Comparison of ENCODE assay signal across 27 mouse cellular contexts in the genomic region with DNA sequence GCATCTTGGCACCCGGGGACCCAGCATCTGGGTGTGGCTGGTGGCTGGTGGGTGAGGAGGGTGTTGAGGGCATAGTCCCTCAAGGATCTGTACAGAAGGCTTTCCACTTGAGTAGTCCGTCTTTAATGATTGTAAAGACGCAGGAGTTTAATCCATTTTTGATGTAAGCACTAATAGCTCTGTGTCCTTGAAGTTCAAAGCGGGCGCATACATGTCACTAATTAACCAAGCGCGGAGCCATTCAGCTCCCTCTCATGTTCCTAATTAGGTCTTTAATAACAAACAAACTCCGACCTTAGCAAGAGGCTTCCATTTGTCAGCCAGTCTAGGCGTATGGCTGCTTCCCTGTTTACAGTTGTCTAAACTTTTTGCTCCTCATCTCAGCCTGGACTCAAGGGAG.
DNase-seq lines count a peak whose midpoint lies in the region; ATAC-seq lines count a peak whose summit lies in the region.
"Had no signal": no experiment of that assay in that cellular context is flagged by ENCODE, and none has a peak within 500 bp of the region (broad histone marks: within the 10 kb centered on the region; RNA-seq: fewer than 3 reads in every experiment).

No protein-coding gene starts in this region.

- ATAC-seq in forebrain, embryonic 14.5 days: no peak
- ATAC-seq in forebrain, embryonic 12.5 days (ENCODE audit: low FRiP score): no peak
- ATAC-seq in midbrain, embryonic 13.5 days: no peak
- ATAC-seq in midbrain, embryonic 16.5 days: no peak
- ATAC-seq: activated CD4-positive, CD25-positive, alpha-beta regulatory T cell, adult 4 months; forebrain, postnatal 0 days; intestine, embryonic 16.5 days; lung, postnatal 0 days had no signal

- 17% methylated on average over 9 of the region's 9 CpGs for WGBS in forebrain, embryonic 14.5 days
- 53% methylated on average over 9 of the region's 9 CpGs for WGBS in forebrain, embryonic 12.5 days
- 75% methylated on average over 9 of the region's 9 CpGs for WGBS in midbrain, embryonic 13.5 days
- WGBS in midbrain, embryonic 16.5 days: 63% methylated on average over 9 of the region's 9 CpGs

- peak; percentile 66 for DNase-seq in forebrain, embryonic 14.5 days (ENCODE audit: low spot score)
- peak; percentile 42 for DNase-seq in kidney, adult 11 months
- DNase-seq in kidney, postnatal 10 days: no peak
- peak; percentile 30 for DNase-seq in kidney, postnatal 14 days
- no peak for DNase-seq in frontal cortex, adult 2 months (ENCODE audit: extremely low spot score in 1 of 2, low spot score in 1 of 2)
- DNase-seq: adrenal gland, adult 8-10 months; cerebellum, adult 9-10 months; cerebellum, postnatal 36 days; forebrain, postnatal 0 days; gastrocnemius, postnatal 10 days; heart, postnatal 14 days; liver, embryonic 13.5 days; lung, adult 18-20 months; lung, postnatal 4 days; right cerebral cortex, postnatal 25 days had no signal

- no peak overlapping the region for H3K4me3 ChIP-seq in forebrain, embryonic 14.5 days (ENCODE audit: low read depth, low read length)
- H3K4me3 ChIP-seq in forebrain, embryonic 12.5 days (replicated peaks): no peak overlapping the region
- H3K4me3 ChIP-seq in midbrain, embryonic 13.5 days (replicated peaks): no peak overlapping the region
- H3K4me3 ChIP-seq in midbrain, embryonic 16.5 days (ENCODE audit: low read depth, low read length): no peak overlapping the region
- H3K4me3 ChIP-seq: limb, embryonic 10.5 days; limb, embryonic 15.5 days; liver, embryonic 13.5 days; megakaryocyte, embryonic 14.5 days; neural tube, embryonic 13.5 days; stomach, embryonic 15.5 days had no signal

- no peak overlapping the region; the same call in 1 of the 2 replicates for H3K27ac ChIP-seq in forebrain, embryonic 14.5 days (ENCODE audit: low read depth, low read length)
- H3K27ac ChIP-seq in forebrain, embryonic 12.5 days: no peak overlapping the region
- 0 out of 2 replicates have a peak overlapping the region, but pooled peaks have one; percentile 93 for H3K27ac ChIP-seq in midbrain, embryonic 13.5 days
- no peak overlapping the region for H3K27ac ChIP-seq in midbrain, embryonic 16.5 days (ENCODE audit: low read length)
- H3K27ac ChIP-seq: limb, embryonic 10.5 days; limb, embryonic 15.5 days; liver, embryonic 13.5 days; stomach, embryonic 15.5 days had no signal

- H3K27me3 ChIP-seq in forebrain, embryonic 14.5 days (replicated peaks; ENCODE audit: control insufficient read depth, insufficient read depth, low read length): no peaks in the 10 kb centered on the region
- H3K27me3 ChIP-seq in forebrain, embryonic 12.5 days: peaks cover 4% of the 10 kb centered on the region; the same call in 1 of the 2 replicates
- no peaks in the 10 kb centered on the region for H3K27me3 ChIP-seq in midbrain, embryonic 13.5 days
- no peaks in the 10 kb centered on the region for H3K27me3 ChIP-seq in midbrain, embryonic 16.5 days (ENCODE audit: control insufficient read depth, insufficient read depth, low read depth, low read length)
- H3K27me3 ChIP-seq: CH12.LX; limb, embryonic 15.5 days; liver, embryonic 13.5 days; megakaryocyte, embryonic 14.5 days; neural tube, embryonic 13.5 days; stomach, embryonic 15.5 days had no signal

- peaks cover 22% of the 10 kb centered on the region for H3K36me3 ChIP-seq in forebrain, embryonic 14.5 days (ENCODE audit: control insufficient read depth, insufficient read depth, low read length)
- peaks cover 28% of the 10 kb centered on the region for H3K36me3 ChIP-seq in forebrain, embryonic 12.5 days (replicated peaks)
- H3K36me3 ChIP-seq in midbrain, embryonic 13.5 days: peaks cover 24% of the 10 kb centered on the region
- no peaks in the 10 kb centered on the region for H3K36me3 ChIP-seq in midbrain, embryonic 16.5 days (ENCODE audit: control insufficient read depth, insufficient read depth, low read length)
- H3K36me3 ChIP-seq: limb, embryonic 15.5 days; liver, embryonic 13.5 days; stomach, embryonic 15.5 days had no signal

- peaks cover 37% of the 10 kb centered on the region for H3K4me1 ChIP-seq in forebrain, embryonic 14.5 days (ENCODE audit: control insufficient read depth, insufficient read depth, low read length)
- H3K4me1 ChIP-seq in forebrain, embryonic 12.5 days: peaks cover 68% of the 10 kb centered on the region
- H3K4me1 ChIP-seq in midbrain, embryonic 13.5 days (replicated peaks): peaks cover 84% of the 10 kb centered on the region
- H3K4me1 ChIP-seq in midbrain, embryonic 16.5 days (ENCODE audit: control insufficient read depth, insufficient read depth, low read length): peaks cover 28% of the 10 kb centered on the region
- H3K4me1 ChIP-seq: stomach, embryonic 15.5 days had no signal

- H3K9ac ChIP-seq in forebrain, embryonic 14.5 days (ENCODE audit: low read length): no peak overlapping the region
- H3K9ac ChIP-seq in forebrain, embryonic 12.5 days: no peak overlapping the region
- no peak overlapping the region for H3K9ac ChIP-seq in midbrain, embryonic 13.5 days (replicated peaks)
- H3K9ac ChIP-seq in midbrain, embryonic 16.5 days (ENCODE audit: low read depth, low read length): no peak overlapping the region
- H3K9ac ChIP-seq: forebrain, postnatal 0 days; limb, embryonic 15.5 days; liver, embryonic 13.5 days; neural tube, embryonic 13.5 days; stomach, embryonic 15.5 days had no signal

- no peak overlapping the region for H3K4me2 ChIP-seq in forebrain, embryonic 14.5 days (ENCODE audit: low read length)
- H3K4me2 ChIP-seq in forebrain, embryonic 12.5 days: no peak overlapping the region
- H3K4me2 ChIP-seq in midbrain, embryonic 13.5 days (replicated peaks): no peak overlapping the region
- H3K4me2 ChIP-seq in midbrain, embryonic 16.5 days (ENCODE audit: low read length): no peak overlapping the region
- H3K4me2 ChIP-seq: limb, embryonic 15.5 days; liver, embryonic 13.5 days; neural tube, embryonic 13.5 days; stomach, embryonic 15.5 days had no signal

- no peaks in the 10 kb centered on the region for H3K9me3 ChIP-seq in forebrain, embryonic 14.5 days (replicated peaks; ENCODE audit: control insufficient read depth, low read length)
- H3K9me3 ChIP-seq in forebrain, embryonic 12.5 days: no peaks in the 10 kb centered on the region
- H3K9me3 ChIP-seq in midbrain, embryonic 13.5 days: no peaks in the 10 kb centered on the region
- H3K9me3 ChIP-seq in midbrain, embryonic 16.5 days (replicated peaks; ENCODE audit: control insufficient read depth, low read length, poor library complexity, severe bottlenecking): no peaks in the 10 kb centered on the region
- H3K9me3 ChIP-seq: limb, embryonic 10.5 days; limb, embryonic 15.5 days; liver, embryonic 13.5 days; megakaryocyte, embryonic 14.5 days; neural tube, embryonic 13.5 days; stomach, embryonic 15.5 days had no signal

Comparison
In these comparisons a context has a peak if more than half of its experiments do, and no peak if none do; other contexts are left out.
1. DNase-seq: peak in forebrain, embryonic 14.5 days (single experiment), kidney, adult 11 months (single experiment) and kidney, postnatal 14 days (single experiment); none in kidney, postnatal 10 days (single experiment) and frontal cortex, adult 2 months (0 of 2).